In the genomic region with DNA sequence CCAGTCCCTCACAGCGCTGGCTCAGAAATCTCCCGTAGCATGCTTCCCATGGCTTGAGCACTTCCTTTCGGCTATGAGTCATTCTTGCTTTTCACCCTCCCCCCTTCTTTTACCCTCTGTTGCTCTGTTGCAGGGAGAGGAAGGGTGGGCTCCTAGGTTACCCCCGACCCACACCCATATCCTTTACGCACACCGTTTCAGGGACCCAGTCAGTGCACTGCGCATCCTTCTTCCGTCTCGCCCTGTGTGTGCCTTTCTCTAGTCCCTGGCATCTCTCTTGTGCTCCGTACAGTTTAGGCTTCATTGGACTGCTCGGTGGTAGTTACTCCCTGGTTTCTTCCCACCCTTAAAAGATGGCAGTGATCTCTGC, we compare ENCODE assay signal across 8 mouse cellular contexts. TPM values are rescaled to one million over a fixed set of nuclear protein-coding genes. Genes with fewer than 3 reads are reported as not detected.
DNase-seq lines count a peak whose midpoint lies in the region; ATAC-seq and TF ChIP-seq lines count a peak whose summit lies in the region.

No protein-coding gene starts in this region.

- peak overlapping the region; percentile 98 for H3K27ac ChIP-seq in heart, embryonic 10.5 days
- peak overlapping the region; percentile 99 for H3K27ac ChIP-seq in forebrain, postnatal 0 days (ENCODE audit: low read depth, low read length)
- no peak overlapping the region for H3K27ac ChIP-seq in liver, embryonic 14.5 days
- peak overlapping the region; percentile 90; the same call in 1 of the 2 replicates for H3K27ac ChIP-seq in stomach, embryonic 16.5 days (ENCODE audit: low read length)

- DNase-seq in heart, embryonic 10.5 days (ENCODE audit: low spot score), result no peak
- no peak for DNase-seq in heart, adult 8-10 months (ENCODE audit: low spot score)
- DNase-seq in right cerebral cortex, postnatal 10 days (ENCODE audit: low spot score in 2 of 2), result peak; percentile 43 to 48
- no peak for DNase-seq in right cerebral cortex, adult 18-20 months
- DNase-seq in forebrain, postnatal 0 days, result no peak
- DNase-seq in liver, embryonic 14.5 days (ENCODE audit: low read depth in 3 of 3, low spot score in 3 of 3), result no peak
- no peak for DNase-seq in kidney, postnatal 14 days

- no peaks in the 10 kb centered on the region for H3K9me3 ChIP-seq in heart, embryonic 10.5 days
- no peaks in the 10 kb centered on the region for H3K9me3 ChIP-seq in forebrain, postnatal 0 days (ENCODE audit: low read length)
- H3K9me3 ChIP-seq in liver, embryonic 14.5 days (ENCODE audit: control insufficient read depth, low read length), result no peaks in the 10 kb centered on the region
- no peaks in the 10 kb centered on the region for H3K9me3 ChIP-seq in stomach, embryonic 16.5 days (replicated peaks; ENCODE audit: control insufficient read depth, low read length)

- 1% methylated on average over 11 of the region's 11 CpGs for WGBS in heart, embryonic 10.5 days
- under 1% methylated on average over 11 of the region's 11 CpGs for WGBS in forebrain, postnatal 0 days
- under 1% methylated on average over 11 of the region's 11 CpGs for WGBS in liver, embryonic 14.5 days (ENCODE audit: insufficient replicate concordance)
- WGBS in stomach, embryonic 16.5 days, result 0% methylated on average over 11 of the region's 11 CpGs

- no peaks in the 10 kb centered on the region for H3K27me3 ChIP-seq in heart, embryonic 10.5 days (ENCODE audit: insufficient read depth, poor library complexity, severe bottlenecking)
- no peaks in the 10 kb centered on the region for H3K27me3 ChIP-seq in forebrain, postnatal 0 days (ENCODE audit: insufficient read depth, low read length)
- no peaks in the 10 kb centered on the region for H3K27me3 ChIP-seq in liver, embryonic 14.5 days (ENCODE audit: control insufficient read depth, insufficient read depth, low read length)
- no peaks in the 10 kb centered on the region for H3K27me3 ChIP-seq in stomach, embryonic 16.5 days (ENCODE audit: control insufficient read depth, insufficient read depth, low read length)

- peak overlapping the region; percentile 98 for H3K9ac ChIP-seq in forebrain, postnatal 0 days
- H3K9ac ChIP-seq in liver, embryonic 14.5 days (replicated peaks), result peak overlapping the region; percentile 97
- peak overlapping the region; percentile 94 for H3K9ac ChIP-seq in stomach, embryonic 16.5 days (ENCODE audit: low read length)

- H3K4me3 ChIP-seq in heart, embryonic 10.5 days, result peak overlapping the region; percentile 96
- peak overlapping the region; percentile 84 for H3K4me3 ChIP-seq in forebrain, postnatal 0 days (ENCODE audit: low read depth, low read length)
- peak overlapping the region; percentile 78 to 91 for H3K4me3 ChIP-seq in liver, embryonic 14.5 days (ENCODE audit: insufficient read depth in 1 of 2, low read depth in 2 of 2, low read length in 2 of 2)
- H3K4me3 ChIP-seq in stomach, embryonic 16.5 days (replicated peaks; ENCODE audit: low read length), result peak overlapping the region; percentile 67

- ATAC-seq in forebrain, postnatal 0 days, result peak; percentile 63
- ATAC-seq in liver, embryonic 14.5 days (ENCODE audit: insufficient read depth), result peak; percentile 50
- peak; percentile 56 for ATAC-seq in stomach, embryonic 16.5 days (ENCODE audit: insufficient read depth, low FRiP score)

- TF ChIP-seq CTCF in forebrain, postnatal 0 days (IDR thresholded peaks at IDR 0.05; ENCODE audit: low read depth), result no peak
- TF ChIP-seq CTCF in liver, embryonic 14.5 days (IDR thresholded peaks at IDR 0.05; ENCODE audit: low read depth), result no peak

- H3K36me3 ChIP-seq in heart, embryonic 10.5 days, result no peaks in the 10 kb centered on the region
- no peaks in the 10 kb centered on the region for H3K36me3 ChIP-seq in forebrain, postnatal 0 days (ENCODE audit: insufficient read depth)
- H3K36me3 ChIP-seq in liver, embryonic 14.5 days (replicated peaks; ENCODE audit: control insufficient read depth, insufficient read depth, low read depth), result no peaks in the 10 kb centered on the region
- no peaks in the 10 kb centered on the region for H3K36me3 ChIP-seq in stomach, embryonic 16.5 days (ENCODE audit: control insufficient read depth, insufficient read depth, low read length)

- H3K4me1 ChIP-seq in heart, embryonic 10.5 days, result 0 out of 2 replicates have a peak, but pooled peaks cover 3% of the 10 kb centered on the region
- H3K4me1 ChIP-seq in forebrain, postnatal 0 days (ENCODE audit: insufficient read depth), result peaks cover 24% of the 10 kb centered on the region
- H3K4me1 ChIP-seq in liver, embryonic 14.5 days (replicated peaks; ENCODE audit: control insufficient read depth in 2 of 2, insufficient read depth in 2 of 2, low read length in 1 of 2), result peaks cover 9 to 10% of the 10 kb centered on the region in 2 experiments
- peaks cover 7% of the 10 kb centered on the region for H3K4me1 ChIP-seq in stomach, embryonic 16.5 days (ENCODE audit: control insufficient read depth, insufficient read depth, low read length)

- peak overlapping the region; percentile 61 for H3K4me2 ChIP-seq in forebrain, postnatal 0 days (ENCODE audit: low read depth)
- peak overlapping the region; percentile 94 for H3K4me2 ChIP-seq in liver, embryonic 14.5 days (ENCODE audit: low read depth)
- peak overlapping the region; percentile 81 for H3K4me2 ChIP-seq in stomach, embryonic 16.5 days (ENCODE audit: low read depth, low read length)

- TF ChIP-seq EP300 in liver, embryonic 14.5 days (IDR thresholded peaks at IDR 0.05; ENCODE audit: low read depth), result no peak

RNA-seq across cellular contexts. Expression of gene Ssh2, which starts 0.7 kb away (rescaled TPM):
- 15.0 and 25.2 TPM in 2 replicates for polyA plus RNA-seq in heart, embryonic 10.5 days (2016; fragmentation: Nextera tagmentation; extraction: Ambion mirVana)
- total RNA-seq in heart, adult 8-10 months (2022), result 10 to 100 TPM; 64.4 to 77.0 (median 70.7) TPM
- 28.9 and 40.2 TPM in 2 replicates for total RNA-seq in forebrain, postnatal 0 days (2014; rRNA removed)
- polyA plus RNA-seq in forebrain, postnatal 0 days (2015; fragmentation: Nextera tagmentation; extraction: Ambion mirVana), result 8.2 and 12.7 TPM in 2 replicates
- polyA plus RNA-seq in liver, embryonic 14.5 days (2012; rRNA removed), result 2.0 and 2.5 TPM in 2 replicates
- polyA plus RNA-seq in liver, embryonic 14.5 days (2014; fragmentation: Nextera tagmentation; extraction: Ambion mirVana), result 3.6 and 4.2 TPM in 2 replicates
- polyA plus RNA-seq in stomach, embryonic 16.5 days (2015; fragmentation: Nextera tagmentation; extraction: Ambion mirVana), result 7.4 and 8.4 TPM in 2 replicates

RNA-seq across cellular contexts. Expression of gene Efcab5, which starts 28.0 kb away (rescaled TPM):
- 0.28 and 0.34 TPM in 2 replicates for polyA plus RNA-seq in heart, embryonic 10.5 days (2016; fragmentation: Nextera tagmentation; extraction: Ambion mirVana)
- total RNA-seq in heart, adult 8-10 months (2022), result under 1 TPM; 0.14 to 0.75 (median 0.20) TPM
- total RNA-seq in forebrain, postnatal 0 days (2014; rRNA removed), result 1.9 and 3.1 TPM in 2 replicates
- polyA plus RNA-seq in forebrain, postnatal 0 days (2015; fragmentation: Nextera tagmentation; extraction: Ambion mirVana), result 0.62 and 0.68 TPM in 2 replicates
- 0.13 and 0.27 TPM in 2 replicates for polyA plus RNA-seq in liver, embryonic 14.5 days (2012; rRNA removed)
- polyA plus RNA-seq in liver, embryonic 14.5 days (2014; fragmentation: Nextera tagmentation; extraction: Ambion mirVana), result 0.05 and 0.23 TPM in 2 replicates
- 0.30 and 0.37 TPM in 2 replicates for polyA plus RNA-seq in stomach, embryonic 16.5 days (2015; fragmentation: Nextera tagmentation; extraction: Ambion mirVana)

Comparison
In these comparisons a context has a peak if more than half of its experiments do, and no peak if none do; other contexts are left out.
1. DNase-seq: peak in right cerebral cortex, postnatal 10 days (2 of 2); none in heart, embryonic 10.5 days (single experiment), heart, adult 8-10 months (single experiment), right cerebral cortex, adult 18-20 months (single experiment), forebrain, postnatal 0 days (single experiment), liver, embryonic 14.5 days (0 of 3) and kidney, postnatal 14 days (single experiment).
2. Peak in every context shown above with its lines, with median percentiles within 50 percentile points of each other: H3K4me3 ChIP-seq, ATAC-seq, H3K4me2 ChIP-seq and H3K9ac ChIP-seq.